Mouse (Mus musculus): ENCODE measurements around the gene Gm7029. TPM values are rescaled to one million over a fixed set of nuclear protein-coding genes. Genes with fewer than 3 reads are reported as not detected.
"Not testable (repeated sequence)": the region's sequence is repeated elsewhere in the genome, so short reads cannot be mapped to it uniquely, and the experiment has no call there.

Gm7029 gene
- polyA plus RNA-seq, 1 experiment from 2014 or later: not detected

GRCm38 (mm10) chr17:33865330-33866030, 8.2 kb upstream of the Gm7029 start:
- DNase-seq (ENCODE audit: low spot score): peak; percentile 47
- 49% methylated on average over 9 of the region's 9 CpGs for WGBS
- Histone ChIP-seq H3K27me3 (ENCODE audit: insufficient read depth, poor library complexity, severe bottlenecking) (no peaks in the 10 kb centered on the region), H3K9me3 (no peaks in the 10 kb centered on the region), H3K4me1 (replicated peaks) (peaks cover 13% of the 10 kb centered on the region), H3K36me3 (no peaks in the 10 kb centered on the region), H3K27ac (peak overlapping the region; percentile 59; the same call in 1 of the 2 replicates), H3K4me3 (no peak overlapping the region)

GRCm38 (mm10) chr17:33874411-33874810, 774 bp downstream of the Gm7029 start:
- no peaks in the 10 kb centered on the region for H3K9me3 ChIP-seq
- no peaks in the 10 kb centered on the region for H3K27me3 ChIP-seq (ENCODE audit: insufficient read depth, poor library complexity, severe bottlenecking)
- no peak for DNase-seq (ENCODE audit: low spot score)
- 92% methylated on average over 10 of the region's 11 CpGs for WGBS
- H3K4me3 ChIP-seq: no peak overlapping the region
- H3K27ac ChIP-seq: no peak overlapping the region
- peaks cover 51% of the 10 kb centered on the region for H3K36me3 ChIP-seq
- H3K4me1 ChIP-seq (replicated peaks): no peaks in the 10 kb centered on the region

DNA sequence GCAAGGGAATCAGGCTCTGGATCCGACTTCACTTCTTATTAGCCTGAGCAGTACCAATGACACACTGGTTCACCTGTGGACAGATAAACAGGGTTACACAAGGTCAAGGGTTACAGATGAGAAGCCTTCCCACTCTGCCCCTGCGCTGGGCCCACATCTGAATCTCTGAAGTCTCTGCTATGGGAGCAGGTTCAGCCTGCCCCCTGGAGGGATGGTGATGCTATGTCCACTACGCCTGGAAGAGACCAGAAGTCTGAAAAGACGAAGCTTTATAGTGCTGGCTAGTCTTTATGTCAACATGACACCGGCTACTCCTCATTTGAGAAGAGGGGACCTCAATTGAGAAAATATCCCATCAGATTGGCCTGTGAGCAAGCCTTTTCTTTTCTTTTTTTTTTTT, 2.2 kb downstream of the Gm7029 start:
- not testable (repeated sequence) for H3K27ac ChIP-seq; H3K27me3 ChIP-seq (ENCODE audit: insufficient read depth, poor library complexity, severe bottlenecking); H3K4me1 ChIP-seq (replicated peaks); DNase-seq (ENCODE audit: low spot score); H3K9me3 ChIP-seq; H3K4me3 ChIP-seq
- peaks cover 64% of the 10 kb centered on the region for H3K36me3 ChIP-seq
- WGBS: 85% methylated on average over 5 of the region's 5 CpGs

DNA sequence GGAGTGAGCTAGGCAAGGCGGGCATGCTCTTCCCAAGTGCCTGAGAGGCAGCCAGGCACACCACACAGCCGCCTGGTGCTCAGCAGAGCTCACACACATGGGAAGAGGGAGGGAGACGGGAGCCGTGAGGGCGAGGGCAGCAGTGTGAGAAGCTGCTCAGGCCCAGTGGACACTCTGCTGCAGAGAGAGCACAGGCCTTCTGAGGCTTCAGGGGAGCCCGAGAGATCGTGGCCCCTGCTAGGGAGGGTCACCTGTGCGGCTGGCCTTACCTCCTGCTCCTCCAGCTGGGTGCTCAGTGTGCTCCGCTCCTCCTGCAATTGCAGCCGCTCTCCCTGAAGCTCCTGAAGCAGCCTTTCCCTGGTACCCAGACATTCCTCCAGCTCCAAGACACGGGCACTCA, 10.7 kb downstream of the Gm7029 start:
- Histone ChIP-seq H3K4me1 (replicated peaks) (peaks cover 17% of the 10 kb centered on the region), H3K36me3 (peaks cover 74% of the 10 kb centered on the region)
- H3K27me3 ChIP-seq (ENCODE audit: insufficient read depth, poor library complexity, severe bottlenecking); H3K27ac ChIP-seq; H3K9me3 ChIP-seq; DNase-seq (ENCODE audit: low spot score); H3K4me3 ChIP-seq: not testable (repeated sequence)
- 90% methylated on average over 10 of the region's 11 CpGs for WGBS

GRCm38 (mm10) chr17:33887802-33888201, 14.2 kb downstream of the Gm7029 start:
- 85% methylated on average over 2 of the region's 2 CpGs for WGBS
- DNase-seq (ENCODE audit: low spot score); H3K27ac ChIP-seq; H3K4me3 ChIP-seq; H3K27me3 ChIP-seq (ENCODE audit: insufficient read depth, poor library complexity, severe bottlenecking); H3K9me3 ChIP-seq: not testable (repeated sequence)
- Histone ChIP-seq H3K4me1 (replicated peaks) (peaks cover 18% of the 10 kb centered on the region), H3K36me3 (peaks cover 42% of the 10 kb centered on the region)

DNA sequence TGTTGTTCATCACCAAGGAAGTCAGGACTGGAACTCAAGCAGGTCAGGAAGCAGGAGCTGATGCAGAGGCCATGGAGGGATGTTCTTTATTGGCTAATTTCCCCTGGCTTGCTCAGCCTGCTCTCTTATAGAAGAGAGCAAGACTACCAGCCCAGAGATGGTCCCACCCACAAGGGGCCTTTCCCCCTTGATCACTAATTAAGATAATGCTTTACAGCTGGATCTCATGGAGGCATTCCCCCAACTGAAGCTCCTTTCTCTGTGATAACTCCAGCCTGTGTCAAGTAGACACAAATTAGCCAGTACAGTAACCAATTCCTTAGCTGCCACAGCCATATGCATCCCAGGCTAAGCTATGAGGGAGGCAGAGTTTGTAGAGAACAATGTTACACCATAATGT, 14.6 kb downstream of the Gm7029 start:
- peaks cover 38% of the 10 kb centered on the region for H3K36me3 ChIP-seq
- H3K27me3 ChIP-seq (ENCODE audit: insufficient read depth, poor library complexity, severe bottlenecking); H3K9me3 ChIP-seq; DNase-seq (ENCODE audit: low spot score); H3K27ac ChIP-seq: not testable (repeated sequence)
- H3K4me3 ChIP-seq: peak overlapping the region; percentile 18; the same call in 1 of the 2 replicates
- peaks cover 18% of the 10 kb centered on the region for H3K4me1 ChIP-seq (replicated peaks)

GRCm38 (mm10) chr17:33889941-33890532, 16.4 kb downstream of the Gm7029 start:
- H3K27ac ChIP-seq: peak overlapping the region; percentile 93
- not testable (repeated sequence) for DNase-seq (ENCODE audit: low spot score)

DNA sequence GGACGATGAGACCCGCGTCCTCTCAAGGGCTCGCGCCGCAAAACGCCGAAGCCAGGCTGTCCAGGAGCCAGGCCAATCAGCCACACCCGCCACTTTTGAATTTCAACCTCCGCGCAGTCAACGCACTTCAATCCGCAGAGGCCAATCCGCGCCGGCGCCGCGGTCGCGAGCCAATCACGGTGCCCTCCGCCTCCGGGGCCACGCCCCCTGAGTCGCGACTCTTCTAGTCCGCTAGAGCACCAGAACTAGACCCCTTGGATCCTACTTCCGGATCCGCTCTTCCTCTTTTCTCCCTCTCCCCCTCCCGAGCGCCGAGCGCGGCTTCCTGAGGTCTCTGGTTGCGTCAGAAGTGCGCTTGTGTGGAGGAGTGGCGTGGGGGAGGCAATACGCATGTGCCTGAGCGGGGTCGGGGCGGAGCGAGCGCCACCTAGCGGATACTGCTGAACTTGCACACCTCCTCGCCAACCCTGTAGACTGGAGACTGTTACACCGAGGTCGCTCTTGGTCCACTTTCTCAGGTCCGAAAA, 17.0 kb downstream of the Gm7029 start, which contains the start of gene Kifc1:
Gene Kifc1, minus strand, starts transcription at position 129 of the 527 bp plus-strand sequence.
- peaks cover 15% of the 10 kb centered on the region for H3K36me3 ChIP-seq
- H3K27ac ChIP-seq: peak within 1 kb of the TSS; percentile 93
- peak within 1 kb of the TSS; percentile 70 for H3K4me3 ChIP-seq
- peak; percentile 100 for DNase-seq (ENCODE audit: low spot score)
- no peaks in the 10 kb centered on the region for H3K9me3 ChIP-seq
- no peaks in the 10 kb centered on the region for H3K27me3 ChIP-seq (ENCODE audit: insufficient read depth, poor library complexity, severe bottlenecking)
- H3K4me1 ChIP-seq (replicated peaks): peaks cover 18% of the 10 kb centered on the region
- WGBS: under 1% methylated on average over 49 of the region's 49 CpGs

More at GRCm38 (mm10) chr17:33889941-33890532, 16.4 kb downstream of the Gm7029 start:
- Histone ChIP-seq H3K4me1 (replicated peaks) (peaks cover 18% of the 10 kb centered on the region), H3K36me3 (peaks cover 21% of the 10 kb centered on the region), H3K4me3 (peak overlapping the region; percentile 70)
- WGBS: under 1% methylated on average over 44 of the region's 44 CpGs
- H3K27me3 ChIP-seq (ENCODE audit: insufficient read depth, poor library complexity, severe bottlenecking); H3K9me3 ChIP-seq: not testable (repeated sequence)

GRCm38 (mm10) chr17:33891357-33891756, 17.7 kb downstream of the Gm7029 start:
- Histone ChIP-seq H3K36me3 (peaks cover 8% of the 10 kb centered on the region), H3K27me3 (ENCODE audit: insufficient read depth, poor library complexity, severe bottlenecking) (no peaks in the 10 kb centered on the region)
- 67% methylated on average over 2 of the region's 2 CpGs for WGBS

DNA sequence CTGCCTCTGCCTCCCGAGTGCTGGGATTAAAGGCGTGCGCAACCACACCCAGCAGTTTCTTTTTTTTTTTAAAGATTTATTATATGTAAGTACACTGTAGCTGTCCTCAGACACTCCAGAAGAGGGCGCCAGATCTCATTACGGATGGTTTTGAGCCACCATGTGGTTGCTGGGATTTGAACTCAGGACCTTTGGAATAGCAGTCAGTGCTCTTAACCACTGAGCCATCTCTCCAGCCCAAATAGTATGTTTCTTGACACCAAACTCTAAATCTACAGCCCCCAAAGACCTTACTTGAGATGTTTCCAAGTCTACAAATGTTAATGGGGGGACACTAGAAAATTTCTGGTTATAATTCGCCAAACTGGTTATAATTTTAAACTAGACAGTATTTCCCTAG, 18.3 kb downstream of the Gm7029 start:
- H3K27me3 ChIP-seq (ENCODE audit: insufficient read depth, poor library complexity, severe bottlenecking); DNase-seq (ENCODE audit: low spot score); H3K9me3 ChIP-seq; H3K27ac ChIP-seq; H3K4me3 ChIP-seq; H3K36me3 ChIP-seq: not testable (repeated sequence)
- 66% methylated on average over 6 of the region's 6 CpGs for WGBS
- peaks cover 18% of the 10 kb centered on the region for H3K4me1 ChIP-seq (replicated peaks)

More at GRCm38 (mm10) chr17:33891357-33891756, 17.7 kb downstream of the Gm7029 start:
- peaks cover 18% of the 10 kb centered on the region for H3K4me1 ChIP-seq (replicated peaks)
- no peaks in the 10 kb centered on the region for H3K9me3 ChIP-seq
- no peak for DNase-seq (ENCODE audit: low spot score)
- H3K27ac ChIP-seq: no peak overlapping the region
- H3K4me3 ChIP-seq: no peak overlapping the region

- 18% methylated on average over 7 of the region's 7 CpGs for WGBS
- Histone ChIP-seq H3K4me3 (no peak overlapping the region), H3K9me3 (no peaks in the 10 kb centered on the region), H3K27me3 (ENCODE audit: insufficient read depth, poor library complexity, severe bottlenecking) (no peaks in the 10 kb centered on the region), H3K4me1 (replicated peaks) (peaks cover 18% of the 10 kb centered on the region), H3K27ac (no peak overlapping the region), H3K36me3 (no peaks in the 10 kb centered on the region)
- DNase-seq (ENCODE audit: low spot score): no peak
These were observed 18.8 kb downstream of the Gm7029 start for GRCm38 (mm10) chr17:33892429-33892828.

DNA sequence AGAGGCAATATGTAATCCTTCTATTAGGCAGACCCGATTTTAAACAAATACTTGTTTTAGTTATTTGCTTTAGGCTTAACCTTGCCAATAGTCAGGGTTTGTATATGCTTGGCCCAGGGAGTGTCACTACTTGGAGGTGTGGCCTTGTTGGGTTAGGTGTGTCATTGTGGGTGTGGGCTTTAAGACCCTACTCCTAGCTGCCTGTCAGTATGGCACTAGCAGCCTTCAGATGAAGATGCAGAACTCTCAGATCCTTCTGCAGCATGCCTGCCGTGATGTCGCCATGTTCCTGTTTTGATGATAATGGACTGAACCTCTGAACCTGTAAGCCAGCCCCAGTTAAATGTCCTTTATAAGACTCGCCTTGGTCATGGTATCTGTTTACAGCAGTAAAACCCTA, 19.4 kb downstream of the Gm7029 start:
- WGBS: 73% methylated on average over 4 of the region's 4 CpGs
- not testable (repeated sequence) for H3K27me3 ChIP-seq (ENCODE audit: insufficient read depth, poor library complexity, severe bottlenecking); H3K36me3 ChIP-seq; DNase-seq (ENCODE audit: low spot score); H3K9me3 ChIP-seq; H3K4me3 ChIP-seq; H3K27ac ChIP-seq
- peaks cover 14% of the 10 kb centered on the region for H3K4me1 ChIP-seq (replicated peaks)

GRCm38 (mm10) chr17:33897114-33897794, 23.6 kb downstream of the Gm7029 start:
- Histone ChIP-seq H3K27me3 (ENCODE audit: insufficient read depth, poor library complexity, severe bottlenecking) (no peaks in the 10 kb centered on the region), H3K36me3 (no peaks in the 10 kb centered on the region), H3K4me3 (no peak overlapping the region), H3K9me3 (no peaks in the 10 kb centered on the region), H3K27ac (no peak overlapping the region), H3K4me1 (replicated peaks) (no peaks in the 10 kb centered on the region)
- peak; percentile 47 for DNase-seq (ENCODE audit: low spot score)
- 41% methylated on average over 6 of the region's 6 CpGs for WGBS

All from hindbrain, embryonic 10.5 days (tissue).